Mouse (Mus musculus) bone marrow macrophage, adult 2 months (primary cell): ENCODE data around the gene 4930435E12Rik.

Experiments
- CTCF ChIP-seq: IDR thresholded peaks from 2 replicates; pipeline ENCODE4 v1.5.1; 2012; ENCODE audit warnings: low read depth, mild to moderate bottlenecking, low read length, moderate library complexity
- POLR2A ChIP-seq: IDR thresholded peaks from 2 replicates; pipeline ENCODE4 v1.6.1; 2012; ENCODE audit warnings: mild to moderate bottlenecking, low read depth, low read length, borderline replicate concordance

DNA sequence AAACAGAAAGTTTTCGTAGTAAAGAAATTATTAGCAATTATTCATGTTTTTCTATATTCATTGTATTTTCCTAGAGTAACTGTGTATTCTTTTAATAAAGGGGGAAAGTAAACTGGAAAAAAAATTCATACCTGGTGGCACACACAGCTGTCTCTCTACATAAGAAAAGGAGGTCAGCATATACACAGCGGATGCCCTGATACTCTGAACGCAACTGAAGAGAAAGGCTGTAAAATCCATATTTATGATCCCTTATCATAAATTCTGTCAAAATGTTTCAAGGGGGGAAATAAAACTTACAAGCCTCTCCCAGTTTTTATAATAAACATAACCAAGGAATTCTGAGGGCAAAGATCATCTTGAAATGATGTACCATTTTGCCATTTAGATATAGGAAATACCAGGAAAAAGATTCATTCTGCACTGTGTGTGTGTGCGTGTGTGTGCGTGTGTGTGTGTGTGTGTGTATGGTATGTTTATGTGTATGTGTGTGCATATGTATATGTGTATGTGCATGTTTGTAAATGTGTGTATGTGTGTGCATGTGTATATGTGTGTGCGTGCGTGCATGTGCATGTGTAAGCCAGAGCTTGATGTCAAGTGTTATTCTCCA lies 47.5 kb downstream of the 4930435E12Rik start:
- no peak for TF ChIP-seq POLR2A
- TF ChIP-seq CTCF, result no peak
